Mouse (Mus musculus) kidney, postnatal 10 days (tissue): Measurements from ENCODE around the gene Iqcf5.
A peak's percentile ranks its signal among the peaks of the same experiment; 100 is the strongest.

ENCODE experiments used
- DNase-seq: peaks from one replicate; pipeline ENCODE4 v3.0.0; 2021; ENCODE audit warnings: mixed read lengths

The Iqcf5 gene

DNA sequence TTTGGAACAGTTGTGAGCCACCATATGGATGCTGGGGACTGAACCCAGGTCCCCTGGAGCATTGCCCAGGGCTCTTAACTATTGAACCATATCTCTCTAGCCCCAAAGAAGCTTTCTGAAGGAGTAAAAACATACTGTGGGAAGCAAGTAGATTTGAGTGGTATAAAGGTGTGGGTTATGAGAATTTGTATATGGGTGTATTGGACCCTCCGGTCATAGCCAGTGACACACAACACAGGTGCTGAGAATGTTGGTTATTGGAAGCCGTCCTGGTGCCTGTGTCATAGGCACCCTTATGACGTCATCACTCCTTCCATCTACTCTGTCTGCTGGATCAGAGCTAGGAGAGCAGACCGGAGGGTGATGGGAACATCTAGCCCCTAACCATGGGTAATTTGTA lies at the start of gene Iqcf5:
TSS of gene Iqcf5 (plus strand) at position 301 of the 400 bp plus-strand sequence.
- DNase-seq = no peak

- peak; percentile 81 for DNase-seq
These were observed 49.4 kb upstream of the Iqcf5 start for GRCm38 (mm10) chr9:106464751-106465541.

DNA sequence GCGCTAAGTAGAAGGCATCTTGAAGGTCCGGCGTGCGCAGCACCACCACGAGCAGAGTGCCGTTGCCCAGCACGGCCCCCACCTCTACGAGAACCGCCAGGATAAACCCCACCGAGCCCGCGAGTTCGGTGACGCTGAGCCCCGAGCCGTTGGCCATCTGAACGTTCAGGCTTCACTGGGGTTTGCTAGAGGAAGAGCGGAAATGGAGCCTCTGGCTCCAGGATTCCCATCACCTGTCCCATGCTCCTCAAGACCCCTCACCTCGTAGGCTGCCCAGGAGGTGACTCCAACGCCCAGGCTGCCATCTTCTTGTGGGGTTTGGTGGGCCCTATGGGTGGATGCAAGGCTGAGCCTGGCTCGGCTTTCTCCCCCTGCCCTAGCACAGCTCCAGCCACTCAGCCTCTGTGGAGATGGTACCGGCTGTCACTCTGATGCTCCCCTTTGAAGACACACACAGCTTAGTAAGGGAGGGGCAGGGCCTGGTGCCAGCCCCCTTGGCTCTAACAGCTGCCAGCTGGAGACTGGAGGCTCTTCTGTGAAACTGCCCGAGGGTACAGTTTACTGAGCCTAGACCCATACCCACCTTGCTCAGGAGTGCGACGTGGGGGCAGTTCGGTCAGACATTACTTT lies 48.7 kb upstream of the Iqcf5 start, which contains the start of gene Gpr62:
TSS of gene Gpr62 (minus strand) at position 368 of the 630 bp plus-strand sequence.
- no peak for DNase-seq

- no peak for DNase-seq
These were observed 47.7 kb upstream of the Iqcf5 start for GRCm38 (mm10) chr9:106466721-106467120.

DNA sequence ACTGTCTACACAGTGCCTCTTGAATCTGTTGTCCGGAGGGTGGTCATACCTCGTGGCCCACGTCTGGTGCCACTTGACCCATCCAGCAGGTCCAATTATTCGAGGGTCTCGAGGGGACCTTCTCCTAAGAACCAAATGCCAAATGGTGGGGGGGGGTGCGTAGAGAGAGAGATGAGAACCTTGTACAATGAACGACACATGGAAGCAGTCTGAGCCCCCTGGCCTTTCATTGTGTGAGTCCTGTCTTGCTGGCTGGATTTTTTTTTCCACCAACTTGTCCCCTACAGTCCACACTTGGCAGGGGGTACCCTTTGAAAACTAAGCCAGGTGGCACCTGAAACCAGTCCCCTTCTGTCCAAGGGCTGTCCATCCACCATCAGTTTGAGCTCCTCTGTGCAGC lies 46.6 kb upstream of the Iqcf5 start:
- DNase-seq = no peak

- DNase-seq = no peak
These were observed 45.1 kb upstream of the Iqcf5 start for GRCm38 (mm10) chr9:106469317-106469716.

- DNase-seq = no peak
These were observed 44.6 kb upstream of the Iqcf5 start for GRCm38 (mm10) chr9:106469776-106470175.

DNA sequence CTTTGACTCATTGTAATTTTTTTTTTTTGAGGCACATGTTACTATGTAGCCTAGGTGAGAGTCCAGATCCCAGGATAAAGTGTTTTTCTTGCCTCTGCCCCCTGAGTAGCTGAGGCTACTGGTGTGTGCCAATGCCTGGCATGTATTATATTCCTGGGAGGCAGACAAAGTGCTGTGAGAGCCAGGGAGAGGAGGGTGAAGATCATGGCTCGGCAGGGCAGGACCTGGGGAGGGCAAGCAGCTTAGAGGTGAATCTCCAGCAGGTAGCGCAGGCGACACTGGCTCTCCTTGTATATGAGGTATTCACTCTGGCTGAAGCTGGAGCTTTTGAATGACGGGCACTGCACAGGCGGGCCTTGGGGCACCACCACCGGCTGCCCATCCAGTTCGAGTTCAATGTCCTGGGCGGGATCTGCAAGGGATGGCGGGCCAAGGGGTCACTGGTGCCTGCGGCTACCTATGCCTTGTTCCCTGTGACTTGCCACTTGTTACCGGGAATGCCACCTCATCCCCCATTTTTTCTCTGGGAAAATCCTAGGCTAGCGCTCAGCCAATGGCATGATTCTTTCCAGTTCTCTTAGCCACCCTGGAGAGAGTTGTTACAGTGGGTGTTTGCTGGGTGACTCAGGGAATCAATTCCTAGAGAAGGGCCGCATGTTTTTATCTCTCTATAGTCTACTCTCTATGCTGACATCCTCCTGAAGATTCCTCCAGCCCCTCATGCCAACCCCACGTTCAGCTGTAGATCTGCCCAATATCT lies 43.2 kb upstream of the Iqcf5 start:
- no peak for DNase-seq

DNA sequence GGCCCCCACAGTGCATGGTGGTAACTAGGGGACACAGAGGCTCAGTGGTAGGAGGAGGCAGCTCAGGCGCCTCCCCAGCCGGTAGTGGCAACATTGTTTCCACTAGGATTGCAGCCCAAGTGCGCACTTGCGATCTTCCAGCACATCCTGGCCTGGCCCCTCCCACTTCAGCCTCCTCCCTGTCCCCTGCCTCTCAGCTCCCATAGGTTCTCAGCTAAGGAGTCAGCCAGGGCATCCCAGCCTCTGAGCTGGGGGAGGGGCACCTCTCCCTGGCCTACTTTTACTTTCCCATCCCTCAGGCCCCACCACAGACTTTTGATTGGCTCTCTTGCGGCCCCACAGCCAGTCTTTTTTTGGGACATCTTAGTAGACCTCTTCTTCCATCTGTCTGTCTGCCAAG lies 42.5 kb upstream of the Iqcf5 start:
- peak; percentile 84 for DNase-seq

GRCm38 (mm10) chr9:106472321-106472720 lies 42.1 kb upstream of the Iqcf5 start:
- peak; percentile 20 for DNase-seq

DNA sequence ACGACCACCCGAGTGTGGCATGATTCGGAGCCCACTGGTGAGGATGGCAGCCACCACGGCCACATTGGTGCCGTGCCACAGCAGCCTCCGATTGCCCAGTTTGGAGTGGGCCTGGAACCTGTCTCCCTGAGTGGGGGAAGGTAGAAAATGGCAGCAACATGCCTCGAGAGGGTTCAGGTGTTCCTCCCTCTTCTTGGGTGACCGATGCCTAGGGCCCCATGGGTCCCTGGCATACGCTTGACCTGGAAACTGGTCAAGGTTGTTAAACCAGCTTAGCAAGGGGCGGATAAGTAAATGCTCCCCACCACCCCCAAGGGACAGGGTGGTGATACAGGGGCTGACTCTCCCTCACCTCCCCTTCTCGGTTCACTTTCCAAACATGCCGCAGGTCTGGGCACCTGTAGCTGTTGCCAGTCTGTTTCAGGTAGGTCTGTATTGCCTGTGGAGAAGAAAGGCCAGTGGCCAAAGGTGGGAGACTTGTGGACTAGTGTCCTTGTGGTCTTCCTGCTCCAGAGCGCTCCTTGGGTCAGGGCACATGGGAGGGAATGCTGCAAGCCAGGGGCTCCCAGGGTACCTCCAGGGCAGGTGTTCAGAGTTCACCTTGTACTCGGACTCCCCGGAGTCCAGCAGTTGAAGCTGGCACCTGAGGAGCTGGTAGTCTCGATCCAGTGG lies 41.2 kb upstream of the Iqcf5 start:
- peak; percentile 26 for DNase-seq

GRCm38 (mm10) chr9:106473753-106474105 lies 40.6 kb upstream of the Iqcf5 start:
- DNase-seq = peak; percentile 24

GRCm38 (mm10) chr9:106474456-106474855 lies 39.9 kb upstream of the Iqcf5 start:
- DNase-seq = peak; percentile 84

DNA sequence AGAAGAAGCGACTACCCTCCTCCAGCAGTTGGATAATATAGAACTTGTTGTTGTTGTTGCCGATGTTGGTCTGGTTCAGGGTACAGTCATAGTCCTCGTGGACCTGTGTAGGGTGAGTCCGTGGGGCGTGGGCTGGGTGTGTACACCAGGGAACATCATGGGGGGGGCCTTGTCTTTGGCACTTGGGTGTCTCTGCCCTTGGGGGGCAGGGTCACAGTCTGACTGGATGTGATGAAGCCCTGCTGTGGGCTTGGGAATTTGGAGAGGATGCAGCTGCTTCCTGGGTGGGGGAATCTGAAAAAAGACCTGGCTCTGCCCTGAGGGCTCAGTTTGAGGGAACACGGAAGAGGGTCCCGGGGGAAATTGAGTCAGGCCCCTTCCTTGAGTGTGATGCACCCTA lies 39.3 kb upstream of the Iqcf5 start:
- peak; percentile 60 for DNase-seq

- peak; percentile 28 for DNase-seq
These were observed 38.7 kb upstream of the Iqcf5 start, which contains the start of gene Rrp9 for GRCm38 (mm10) chr9:106475663-106476001. Gene Rrp9, plus strand, starts transcription at chr9:106475963.

DNA sequence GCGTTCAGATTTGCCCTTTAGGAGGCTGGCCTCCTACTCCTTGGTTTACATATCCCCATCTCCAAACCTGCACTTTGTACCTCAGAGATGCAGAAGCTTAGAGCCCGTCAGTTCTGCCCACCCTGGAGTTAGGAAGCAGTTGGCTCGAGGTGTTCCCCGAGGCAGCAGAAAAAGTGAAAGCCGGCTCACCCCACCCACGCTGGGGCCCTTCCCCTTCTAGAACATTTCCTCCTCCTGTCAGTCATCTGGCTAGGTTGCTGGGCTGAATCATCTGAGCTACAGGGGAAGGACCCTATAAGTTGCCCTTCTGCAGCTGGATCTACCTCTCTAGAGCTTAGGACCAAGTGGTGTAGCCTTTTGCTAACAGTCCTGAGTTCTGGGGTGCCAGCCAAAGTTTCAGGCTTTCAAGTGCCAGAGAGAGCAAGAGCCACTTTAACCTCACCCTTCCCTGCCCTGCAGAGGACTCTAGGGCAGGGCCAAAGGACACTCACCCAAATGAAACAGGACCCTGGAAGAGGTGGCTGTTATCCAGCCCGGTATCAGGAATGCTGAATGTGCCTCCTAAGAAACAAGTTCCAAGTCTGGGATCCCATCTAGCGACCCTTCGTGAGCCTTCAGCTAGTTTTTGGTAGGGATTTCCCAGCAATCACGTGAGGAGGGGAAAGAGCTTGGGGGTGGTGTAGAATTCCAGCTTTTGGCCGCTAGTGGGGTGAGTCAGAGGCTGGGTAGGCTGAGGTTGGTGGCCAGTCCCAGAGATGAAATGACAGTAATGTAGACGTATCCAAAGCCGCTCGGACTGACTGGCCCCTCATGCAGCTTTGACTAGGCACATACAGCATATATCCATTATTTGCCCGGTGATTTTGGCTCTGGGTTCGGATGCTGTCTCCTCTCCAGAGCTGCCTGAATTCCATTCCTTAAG lies 38.1 kb upstream of the Iqcf5 start:
- DNase-seq = peak; percentile 64

DNA sequence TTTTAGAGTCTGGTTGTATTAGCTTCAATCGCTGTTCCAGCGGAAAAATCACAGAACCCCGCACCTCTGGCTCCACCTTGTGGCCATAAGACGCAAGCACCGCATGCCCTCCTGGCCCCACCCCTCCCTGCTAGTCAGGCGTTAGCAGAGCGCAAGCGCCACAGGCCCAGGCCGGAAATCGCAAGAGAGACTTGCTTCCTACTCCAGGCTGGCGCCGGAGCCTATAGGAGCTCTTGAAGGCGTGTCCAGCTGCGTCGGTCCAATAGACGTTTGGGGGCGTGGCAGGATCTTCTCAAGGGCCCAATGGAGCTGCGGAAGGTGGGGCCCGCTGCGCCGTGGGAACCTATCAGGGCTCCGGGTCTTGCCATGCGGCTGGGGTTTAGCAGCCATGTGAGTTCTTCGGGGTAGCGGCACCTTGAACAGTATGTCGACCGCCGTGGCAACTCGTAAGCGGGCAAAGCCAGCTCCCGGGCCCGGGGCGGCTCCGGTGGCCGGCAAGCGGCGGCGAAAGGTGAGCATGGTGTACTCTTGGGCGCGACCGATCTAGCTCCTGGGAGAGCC lies 37.4 kb upstream of the Iqcf5 start, which contains the start of gene Parp3:
TSS of gene Parp3 (minus strand) at position 26 of the 561 bp plus-strand sequence.
- DNase-seq = peak; percentile 99

- DNase-seq = peak; percentile 7
These were observed 36.7 kb upstream of the Iqcf5 start for GRCm38 (mm10) chr9:106477649-106478048.

GRCm38 (mm10) chr9:106478101-106478500 lies 36.3 kb upstream of the Iqcf5 start:
- peak; percentile 3 for DNase-seq

DNA sequence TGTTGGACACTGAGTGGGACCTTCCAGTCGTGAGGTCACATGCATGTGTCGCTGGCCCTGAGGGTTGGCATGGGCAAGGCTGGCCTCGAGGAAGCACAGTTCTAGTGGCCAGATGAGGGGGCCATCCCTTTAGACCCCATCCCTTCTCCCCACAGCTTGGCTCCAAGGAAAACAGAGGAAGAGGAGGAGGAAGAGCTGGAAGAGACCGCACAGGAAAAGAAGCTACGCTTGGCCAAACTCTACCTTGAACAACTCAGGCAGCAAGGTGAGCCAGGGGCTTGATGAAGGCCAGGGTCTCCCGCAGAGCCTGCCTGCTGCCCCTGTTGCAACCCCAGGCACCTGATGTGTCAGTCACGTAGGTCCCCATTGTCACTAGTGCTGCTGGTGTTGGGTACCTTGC lies 33.8 kb upstream of the Iqcf5 start:
- DNase-seq = peak; percentile 3

DNA sequence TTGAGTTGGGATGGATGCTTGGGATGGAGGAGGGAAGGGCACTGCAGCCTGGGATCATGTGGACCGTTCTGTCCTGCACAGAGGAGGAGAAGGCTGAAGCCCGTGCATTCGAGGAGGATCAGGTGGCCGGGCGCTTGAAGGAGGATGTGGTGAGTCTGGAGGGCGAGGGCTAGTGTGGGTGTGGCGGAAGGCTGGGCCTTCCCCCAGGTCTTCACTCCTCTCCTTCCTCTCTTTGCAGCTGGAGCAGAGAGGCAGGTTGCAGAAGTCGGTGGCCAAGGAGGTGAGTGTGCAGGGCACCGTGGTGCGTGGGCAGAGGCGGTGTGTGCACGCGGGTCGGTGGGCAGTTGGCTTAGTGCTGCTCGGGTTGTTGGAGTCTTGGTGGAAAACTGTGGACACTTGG lies 33.3 kb upstream of the Iqcf5 start:
- no peak for DNase-seq

DNA sequence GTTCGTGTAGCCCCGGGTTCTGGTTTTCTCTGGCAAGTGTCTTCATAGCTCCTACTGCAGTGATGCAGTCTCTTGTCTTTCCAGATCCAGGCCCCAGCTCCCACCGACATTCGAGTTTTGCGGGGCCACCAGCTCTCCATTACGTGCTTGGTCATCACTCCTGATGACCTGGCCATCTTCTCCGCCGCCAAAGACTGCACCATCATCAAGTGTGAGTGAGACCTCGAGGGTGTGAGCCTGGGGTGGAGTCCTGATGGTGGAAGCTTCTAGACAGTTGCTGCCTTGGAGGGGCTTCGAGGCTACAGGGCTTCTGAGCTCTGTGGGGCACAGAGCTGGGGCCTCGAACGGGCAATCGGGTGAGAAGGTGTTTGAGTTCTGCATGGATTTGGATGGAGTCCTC lies 32.7 kb upstream of the Iqcf5 start:
- DNase-seq = peak; percentile 7
